Mouse (Mus musculus) layer of hippocampus, adult 9-11 months (tissue): ENCODE measurements around the gene Ninj1.

Experiments used
- DNase-seq: peaks from one replicate; pipeline ENCODE4 v3.0.0; 2022

Gene Ninj1

DNA sequence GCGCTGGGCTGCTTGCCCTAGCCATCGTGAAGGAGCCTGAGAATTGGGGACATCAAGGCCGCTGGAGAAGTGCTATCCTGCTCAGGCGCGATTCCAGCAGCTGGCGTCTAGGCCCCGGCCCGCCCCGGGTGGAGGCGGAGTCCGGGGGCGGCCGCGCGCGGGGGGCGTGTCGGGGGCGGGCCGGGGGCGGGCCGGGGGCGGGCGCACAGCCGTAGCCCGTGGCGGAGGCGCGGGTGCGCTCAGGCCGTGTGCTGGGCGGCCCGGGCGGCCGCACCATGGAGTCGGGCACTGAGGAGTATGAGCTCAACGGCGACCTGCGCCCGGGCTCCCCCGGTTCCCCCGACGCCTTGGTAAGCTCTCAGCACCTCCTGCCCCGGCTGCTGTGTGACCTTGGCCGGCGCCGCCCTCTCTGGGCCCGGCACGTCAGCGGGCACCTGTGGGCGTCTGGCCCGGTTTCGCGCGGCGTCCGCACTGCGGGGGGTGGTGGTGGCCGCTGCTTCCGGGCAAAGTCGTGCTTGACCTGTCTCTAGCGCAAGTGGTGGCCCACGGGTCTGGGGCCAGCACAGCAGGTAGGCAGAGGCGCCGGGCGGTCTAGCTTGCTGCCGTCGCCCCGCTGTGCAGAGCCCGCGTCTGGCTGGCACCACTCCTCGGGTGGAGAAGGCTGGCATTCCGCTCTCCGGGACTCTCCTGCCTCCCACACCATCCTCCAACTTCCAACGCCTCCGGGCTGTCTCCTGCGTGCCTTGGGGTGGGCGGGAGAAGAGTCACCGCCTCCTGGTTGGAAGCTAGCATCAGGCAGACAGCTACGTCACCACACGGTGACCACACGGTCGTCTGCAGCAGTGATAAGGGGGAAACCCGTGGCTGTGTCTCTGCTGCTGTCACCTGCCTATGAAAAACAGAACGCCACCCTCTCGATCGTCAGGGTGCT, at the start of gene Ninj1:
Gene Ninj1 (plus strand): TSS at position 198 of the 931 bp plus-strand sequence.
- DNase-seq: peak; percentile 84

DNA sequence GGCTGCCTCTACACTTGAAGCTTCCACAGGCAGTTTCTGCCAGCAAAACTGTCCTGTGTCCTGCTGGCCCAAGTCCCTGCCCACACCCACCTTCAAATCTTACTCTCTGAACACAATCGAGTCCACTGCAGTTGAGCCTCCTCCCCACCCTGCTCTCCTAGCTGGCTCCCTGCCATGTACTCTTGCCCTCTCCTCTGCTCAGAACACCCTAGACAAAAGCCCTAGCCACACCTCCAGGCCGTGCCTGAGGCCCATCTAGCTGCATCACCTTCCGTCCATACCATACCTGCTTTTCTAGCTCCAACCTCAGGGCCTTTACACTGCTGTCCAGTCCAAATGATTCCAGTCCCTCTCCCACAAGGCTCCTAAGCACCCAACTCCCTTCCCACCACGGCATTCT, 46.7 kb upstream of the Ninj1 start:
- no peak for DNase-seq

DNA sequence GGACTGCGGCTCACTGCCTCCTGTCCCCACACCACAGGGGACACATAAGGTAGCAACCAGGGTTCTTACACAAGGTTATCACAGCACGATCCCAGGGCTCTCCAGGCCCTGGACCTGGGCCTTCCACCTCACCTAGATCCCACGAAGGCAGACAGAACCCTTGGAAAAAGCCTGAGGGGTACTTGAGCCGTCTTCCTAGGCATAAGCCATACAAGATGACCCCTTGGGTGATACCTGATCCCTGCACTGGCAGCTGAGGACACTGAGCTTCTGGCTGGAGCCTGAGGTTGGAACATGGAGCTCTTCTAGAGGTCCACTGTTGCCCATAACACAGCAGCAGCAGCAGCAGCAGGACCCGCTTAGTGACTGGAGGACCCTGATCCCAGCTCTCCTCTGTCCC, 44.9 kb upstream of the Ninj1 start:
- no peak for DNase-seq

DNA sequence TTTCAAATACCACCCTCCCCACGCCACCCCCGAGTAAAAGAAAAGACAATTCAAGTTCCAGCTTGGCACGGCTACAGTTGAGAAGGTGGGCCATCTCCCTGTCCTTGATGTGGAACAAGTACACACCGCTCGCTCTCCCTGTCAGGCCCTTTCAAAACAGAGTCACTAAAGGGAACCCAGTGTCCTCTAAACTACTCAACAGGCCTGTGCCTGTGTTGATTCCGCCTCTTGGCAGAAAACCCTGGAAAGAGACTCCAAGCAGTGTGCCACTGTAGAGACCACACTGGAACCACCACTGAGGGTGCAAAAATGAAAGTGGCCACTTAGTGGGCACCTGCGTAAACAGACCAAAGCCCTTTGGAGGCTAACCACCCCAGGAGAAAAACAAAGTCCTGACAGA, 44.0 kb upstream of the Ninj1 start:
- no peak for DNase-seq

DNA sequence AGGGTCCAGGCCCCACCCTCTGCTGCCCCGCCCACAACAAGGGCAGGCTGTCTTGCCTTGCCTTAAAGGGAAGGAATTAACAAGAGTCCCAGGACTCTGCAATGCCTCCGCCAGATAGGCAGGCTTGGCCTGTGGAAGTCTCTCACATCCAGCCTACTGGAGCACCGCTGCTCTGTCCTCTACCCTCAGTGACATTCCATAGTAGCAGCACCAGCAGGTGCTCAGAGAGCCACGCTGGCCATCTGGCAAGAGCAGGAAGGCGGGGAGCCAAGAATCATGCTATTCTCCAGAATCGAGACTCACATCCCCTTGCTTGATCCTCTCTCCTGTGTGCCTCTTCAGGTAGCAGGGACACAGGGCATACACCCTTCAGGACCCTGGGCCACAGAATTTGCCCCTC, 42.8 kb upstream of the Ninj1 start:
- no peak for DNase-seq

DNA sequence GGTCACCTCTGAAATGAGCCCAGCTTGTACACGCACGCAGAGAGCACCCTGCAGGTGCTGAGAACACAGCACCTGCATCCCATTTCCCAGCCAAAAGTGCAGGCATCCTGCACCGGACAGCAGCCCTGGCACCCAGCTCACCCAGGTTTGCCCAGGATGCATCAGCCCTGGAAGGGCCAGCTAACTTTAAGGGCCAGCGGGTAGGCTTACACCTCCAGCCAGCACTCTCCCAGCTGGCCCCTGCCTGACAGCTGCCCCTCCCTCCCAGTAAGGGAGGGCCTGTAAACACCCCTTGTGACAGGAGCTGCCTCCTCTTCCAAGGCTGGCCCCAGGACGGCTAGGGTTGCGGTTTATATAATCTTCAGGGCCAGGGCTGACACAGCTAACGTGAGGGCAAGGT, 41.9 kb upstream of the Ninj1 start:
- DNase-seq: no peak

DNA sequence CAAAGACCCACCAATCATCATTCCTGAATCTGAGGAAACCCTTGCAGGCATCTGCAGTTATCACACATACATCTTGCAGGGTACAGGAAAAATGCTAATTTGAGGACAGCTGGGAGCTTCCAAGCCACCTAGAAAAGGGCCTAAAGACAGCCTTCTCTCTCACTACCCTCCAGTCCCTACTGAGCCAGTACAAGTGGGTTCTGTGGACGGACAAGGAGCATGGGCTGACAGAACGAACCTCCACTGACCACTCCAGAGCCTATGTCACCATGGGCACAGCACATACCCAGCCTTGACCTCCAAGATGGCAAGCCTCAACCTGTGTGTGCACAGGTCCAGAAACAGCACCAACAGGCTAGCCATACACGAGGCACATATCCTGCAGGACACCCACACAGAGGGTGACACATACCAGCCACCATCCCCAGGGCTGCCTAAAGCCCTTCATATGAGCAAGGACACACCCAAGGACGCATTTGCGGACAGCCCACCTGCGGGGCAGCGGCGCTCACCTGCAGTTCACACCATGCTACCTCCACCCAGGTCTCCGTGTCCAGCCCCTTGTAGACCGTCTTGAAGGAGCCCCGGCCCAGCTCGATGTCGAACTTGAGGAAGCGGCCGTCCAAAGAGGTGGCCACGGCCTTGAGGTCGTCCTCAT, 41.1 kb upstream of the Ninj1 start:
- DNase-seq: no peak

DNA sequence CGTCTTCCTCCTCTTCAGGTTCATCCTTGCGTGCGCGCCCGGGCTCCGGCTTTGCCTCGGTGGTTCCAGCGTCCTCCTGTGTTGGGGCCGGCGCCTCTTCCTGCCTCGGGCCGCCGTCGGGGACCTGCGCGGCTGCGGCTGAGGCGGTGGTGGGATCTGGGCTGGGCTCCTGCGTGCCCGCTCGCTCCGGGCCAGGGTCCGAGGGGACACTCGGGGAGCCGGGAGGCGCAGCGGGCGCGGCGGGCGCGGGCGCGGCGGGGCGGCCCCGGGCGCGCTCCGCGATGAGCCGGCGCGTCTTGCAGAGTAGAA, 40.6 kb upstream of the Ninj1 start:
- DNase-seq: no peak

DNA sequence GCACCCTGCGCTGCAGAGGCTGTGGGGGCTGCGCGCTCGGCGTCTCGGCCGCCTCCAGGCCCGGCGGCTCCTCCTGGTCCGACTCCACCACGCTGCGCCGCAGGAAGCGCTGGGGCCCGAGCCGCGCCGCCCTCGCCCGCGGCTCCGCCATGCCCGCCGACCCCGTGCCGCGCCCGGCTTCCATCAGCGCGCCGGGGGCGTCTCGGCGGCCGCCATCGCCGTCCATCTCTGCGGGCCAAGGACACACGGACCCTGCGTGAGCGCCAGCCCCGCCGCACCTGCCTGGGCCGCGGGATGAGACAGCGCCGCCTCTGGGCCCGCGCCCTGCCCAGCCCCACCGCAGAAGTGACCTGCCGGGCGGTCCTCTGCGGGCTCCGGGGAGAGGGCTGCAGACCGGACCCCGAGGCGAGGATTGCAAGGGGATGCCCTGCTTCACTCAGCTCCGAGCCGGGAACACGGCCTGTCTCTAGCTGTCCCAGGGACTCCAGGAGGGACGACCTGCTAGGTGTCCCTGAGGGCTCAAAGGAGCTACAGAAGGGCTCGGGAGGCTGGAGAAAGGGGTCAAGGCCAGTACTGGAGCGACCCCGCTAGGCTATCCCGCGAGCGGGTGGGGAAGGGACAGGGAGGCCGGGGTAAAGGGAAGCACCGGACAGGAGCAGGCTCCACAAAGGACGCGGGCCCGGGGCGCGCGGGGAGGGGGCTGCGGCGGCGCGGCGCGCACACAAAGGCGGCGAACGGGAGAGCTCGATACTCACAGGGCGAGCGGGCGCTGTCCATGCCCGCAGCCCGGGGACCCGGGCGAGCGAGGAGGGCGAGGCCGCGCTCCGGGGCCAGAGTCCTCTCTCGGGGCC, 40.1 kb upstream of the Ninj1 start:
- DNase-seq: peak; percentile 24

DNA sequence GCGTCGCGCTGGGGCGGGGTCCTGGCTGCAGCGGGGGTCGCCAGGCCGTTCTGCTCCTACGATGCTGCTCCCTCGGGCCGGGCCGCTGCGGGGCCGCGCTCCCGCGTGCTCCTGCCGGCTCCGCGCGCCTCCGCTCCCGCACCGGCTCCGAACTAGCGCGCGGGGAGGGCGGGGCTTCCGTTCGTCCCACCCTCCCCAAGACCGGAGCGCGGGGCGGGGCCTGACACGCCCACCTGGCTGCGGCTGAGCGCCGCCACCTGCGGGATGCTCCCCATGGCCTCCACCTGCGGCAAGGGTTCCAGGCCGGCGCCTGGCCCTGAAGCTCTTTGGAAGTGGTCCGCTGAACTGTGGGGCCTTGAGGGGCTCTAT, 39.4 kb upstream of the Ninj1 start, which contains the start of gene Wnk2:
Gene Wnk2 (minus strand): TSS at position 157 of the 369 bp plus-strand sequence.
- DNase-seq: peak; percentile 78

DNA sequence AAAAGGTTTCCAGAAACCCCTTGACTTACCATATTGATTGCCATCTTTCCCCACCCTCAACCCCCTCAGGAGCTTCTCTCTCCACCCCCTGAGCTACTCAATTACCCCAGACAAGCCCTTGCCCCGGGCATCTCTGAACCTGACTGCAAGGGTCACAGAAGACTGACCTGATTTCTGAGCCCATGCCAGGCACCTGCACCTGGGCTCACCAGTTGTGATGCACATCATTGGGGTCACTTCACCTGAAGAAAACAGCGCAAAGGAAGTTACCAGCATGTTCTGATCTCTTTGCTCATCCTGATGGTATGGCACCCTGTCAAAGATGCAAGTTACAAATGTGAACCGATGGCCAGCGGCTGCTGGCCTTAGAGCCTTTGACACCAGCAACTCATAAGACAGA, 38.6 kb upstream of the Ninj1 start:
- DNase-seq: no peak

DNA sequence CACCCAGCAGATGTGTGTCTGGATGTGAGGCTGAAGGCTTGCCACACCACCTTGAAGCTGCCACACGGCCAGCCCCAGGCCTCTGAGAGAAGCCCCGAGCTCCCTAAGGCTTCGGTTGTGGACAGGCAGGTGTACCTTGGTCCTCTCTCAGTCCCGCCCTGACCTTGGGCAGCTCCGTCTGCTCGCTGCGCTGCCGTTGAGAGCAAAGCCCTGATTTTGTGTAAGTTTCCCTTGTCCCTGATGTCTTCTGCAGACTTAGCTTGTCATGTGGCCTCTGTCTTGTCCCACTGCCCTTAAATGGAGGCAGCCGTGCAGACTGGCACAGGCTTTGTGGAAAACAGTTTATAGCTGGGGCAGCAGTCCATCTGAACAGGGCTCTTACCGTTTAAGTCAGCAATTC, 33.3 kb upstream of the Ninj1 start:
- DNase-seq: no peak

DNA sequence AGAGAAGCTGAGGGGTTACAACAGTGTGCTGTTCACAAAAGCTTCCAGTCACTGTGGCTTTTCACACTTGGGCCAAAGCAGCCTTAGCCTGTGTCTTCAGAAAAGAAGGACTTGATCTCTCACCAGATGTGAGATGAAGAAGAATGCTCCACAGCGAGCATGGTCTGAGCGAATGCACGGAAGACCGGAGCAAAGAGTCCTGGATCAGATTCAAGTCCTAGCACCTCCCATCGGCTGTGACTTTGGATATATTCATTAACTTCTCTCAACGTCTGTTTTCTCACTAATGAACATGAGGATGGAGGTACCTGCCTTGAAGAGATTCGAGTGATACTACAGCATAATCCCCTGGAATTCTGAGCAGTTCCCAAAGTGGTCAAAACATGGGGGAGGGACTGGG, 32.7 kb upstream of the Ninj1 start:
- DNase-seq: no peak

DNA sequence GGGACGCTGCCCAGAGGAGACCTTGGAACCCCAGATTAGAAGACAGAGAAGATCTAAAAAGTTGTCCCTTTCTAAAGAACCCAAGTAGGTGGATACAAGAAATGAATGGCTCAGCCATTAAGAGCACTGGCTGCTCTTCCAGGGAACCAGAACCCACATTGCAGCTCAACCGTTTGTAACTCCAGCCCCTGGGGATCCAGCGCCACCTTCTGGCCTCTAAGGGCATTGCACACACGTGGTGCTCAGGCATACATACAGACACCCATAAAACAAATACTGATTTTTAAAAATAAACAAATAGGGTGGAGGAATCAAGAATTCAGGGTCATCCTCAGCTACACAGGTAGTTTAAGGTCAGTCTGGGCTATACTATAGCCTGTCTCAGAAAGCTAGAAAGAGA, 30.6 kb upstream of the Ninj1 start:
- no peak for DNase-seq

DNA sequence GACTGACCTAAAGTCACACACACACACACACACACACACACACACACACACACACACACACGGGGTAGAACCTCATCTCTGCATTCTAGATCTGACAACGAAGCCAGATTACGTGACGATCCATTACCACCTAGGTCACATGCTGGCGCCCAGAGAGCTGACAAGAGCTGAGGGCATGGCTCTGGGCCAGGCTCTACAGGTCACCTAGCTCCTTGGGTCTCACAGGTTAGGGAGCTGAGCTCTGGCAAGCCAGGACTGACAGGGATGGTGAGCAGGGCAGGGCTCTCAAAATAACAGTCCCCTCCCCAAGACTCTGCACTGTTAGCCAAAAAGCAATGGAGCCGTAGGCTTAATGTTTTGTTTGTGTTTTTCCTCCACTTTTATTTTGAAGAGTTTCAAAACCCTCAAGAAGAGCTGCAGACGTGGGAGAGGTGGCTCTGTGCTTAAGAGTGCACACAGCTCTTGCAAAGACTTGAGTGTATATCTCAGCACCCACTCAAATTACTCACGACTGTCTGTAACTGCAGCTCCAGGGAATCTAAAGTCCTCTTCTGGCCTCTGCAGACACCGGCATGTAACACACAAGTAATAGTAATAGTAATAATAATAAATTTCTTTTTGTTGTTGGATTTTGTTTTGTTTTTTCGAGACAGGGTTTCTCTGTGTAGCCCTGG, 29.1 kb upstream of the Ninj1 start:
- DNase-seq: no peak

DNA sequence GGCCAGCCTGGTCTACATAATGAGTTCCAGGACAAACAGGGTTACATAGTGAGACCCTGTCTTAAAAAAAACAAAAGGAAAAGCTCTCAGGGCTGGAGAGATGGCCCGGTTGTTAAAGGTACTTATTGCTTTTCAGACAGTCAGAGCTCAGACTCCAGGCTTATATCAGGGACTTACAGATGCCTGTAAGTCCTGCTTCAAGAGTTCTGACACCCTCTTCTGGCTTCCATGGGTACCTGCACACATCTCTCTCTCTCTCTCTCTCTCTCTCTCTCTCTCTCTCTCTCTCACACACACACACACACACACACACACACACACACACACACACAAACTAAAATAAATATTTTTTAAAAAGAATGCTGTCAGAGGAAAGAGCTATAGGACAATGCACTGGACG, 26.0 kb upstream of the Ninj1 start:
- no peak for DNase-seq

DNA sequence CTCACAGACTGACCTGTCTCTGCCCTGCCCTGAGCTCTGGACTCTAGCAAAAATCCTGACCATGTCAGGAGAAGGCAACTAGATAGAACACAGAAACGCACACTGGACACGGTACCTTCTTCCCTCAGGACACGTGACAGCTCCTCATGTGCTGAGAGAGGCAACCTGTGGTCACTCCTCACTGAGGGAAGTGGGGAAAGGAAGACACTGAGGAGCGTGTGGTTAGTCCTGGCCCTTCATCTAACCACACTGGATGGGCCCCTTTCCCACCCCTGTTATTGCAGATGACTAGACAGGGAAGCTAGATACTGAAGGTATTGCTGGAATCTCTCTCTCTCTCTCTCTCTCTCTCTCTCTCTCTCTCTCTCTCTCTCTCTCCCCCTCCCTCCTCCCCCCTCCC, 24.6 kb upstream of the Ninj1 start:
- DNase-seq: no peak

DNA sequence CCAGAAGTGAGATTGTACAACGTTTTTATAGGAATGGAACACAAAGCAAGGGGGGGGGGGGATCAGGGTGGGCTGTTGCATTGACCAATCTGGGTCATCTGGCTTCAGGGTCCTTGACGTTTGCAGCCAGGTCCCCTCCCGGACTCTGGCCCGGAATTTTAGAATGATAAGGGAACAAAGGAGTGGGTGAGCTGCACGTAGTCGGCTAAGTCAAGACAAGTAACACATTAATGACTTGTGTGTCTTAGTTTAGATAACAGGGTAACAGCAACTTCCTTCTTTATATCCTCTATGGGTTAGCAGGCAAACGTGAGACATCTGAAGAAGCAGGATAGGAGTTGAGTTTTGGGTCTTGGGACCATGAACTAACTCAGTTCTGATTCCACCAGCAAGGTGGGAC, 23.6 kb upstream of the Ninj1 start:
- DNase-seq: no peak

DNA sequence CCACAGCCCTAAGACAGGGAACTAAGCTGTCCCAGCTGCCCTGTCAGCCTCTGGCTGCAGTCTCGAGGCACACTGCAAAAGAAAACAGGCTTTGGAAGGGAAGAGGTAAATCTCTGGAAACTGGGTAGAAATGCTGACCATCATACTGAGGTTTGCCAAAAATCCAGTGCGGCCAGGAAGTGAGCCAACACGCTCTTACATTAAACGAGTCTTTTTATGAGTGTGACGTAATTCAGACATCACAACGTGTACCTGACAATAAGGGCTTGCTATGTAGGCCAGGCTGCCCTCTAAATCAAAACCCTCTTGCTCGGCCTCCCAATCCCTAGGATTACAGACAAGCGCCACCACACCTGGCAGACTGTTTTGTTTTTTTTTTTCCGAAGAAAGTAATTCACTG, 20.2 kb upstream of the Ninj1 start:
- DNase-seq: no peak

DNA sequence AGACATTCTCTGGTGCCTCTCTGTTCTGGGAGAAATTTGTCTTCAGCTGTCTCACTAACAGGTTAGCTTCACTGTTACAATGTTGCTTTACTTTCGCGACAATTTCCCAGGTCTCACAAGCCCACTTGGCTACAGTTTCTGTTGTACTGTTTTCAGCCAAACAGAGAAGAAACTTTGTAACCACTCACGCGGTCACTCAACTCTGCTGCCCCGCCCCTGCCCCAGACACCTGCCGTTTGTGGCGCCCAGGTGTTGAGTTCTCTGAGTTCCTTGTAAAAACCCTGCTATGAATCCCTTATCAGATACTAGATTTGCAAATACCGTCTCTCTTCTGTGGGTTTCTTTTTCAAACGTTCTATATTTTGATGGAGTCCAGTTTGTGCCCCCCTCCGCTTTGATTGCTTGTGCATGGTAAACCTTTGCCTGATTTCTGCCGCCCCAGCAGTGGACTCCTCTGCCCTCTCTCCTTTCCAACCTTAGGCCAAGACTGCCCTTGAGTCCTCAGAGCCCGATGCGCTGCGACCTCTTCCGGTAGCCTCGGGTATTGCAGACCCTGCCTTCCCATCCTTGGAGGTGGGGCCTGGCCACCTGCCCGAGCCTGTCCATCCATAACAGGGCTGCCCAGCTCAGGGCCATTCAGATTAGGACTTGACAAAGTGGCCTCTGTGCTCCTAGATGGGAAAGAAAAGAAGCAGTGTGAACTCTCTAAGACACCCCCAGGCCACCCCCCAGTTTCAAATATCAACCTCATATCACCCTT, 17.7 kb upstream of the Ninj1 start:
- DNase-seq: peak; percentile 81

DNA sequence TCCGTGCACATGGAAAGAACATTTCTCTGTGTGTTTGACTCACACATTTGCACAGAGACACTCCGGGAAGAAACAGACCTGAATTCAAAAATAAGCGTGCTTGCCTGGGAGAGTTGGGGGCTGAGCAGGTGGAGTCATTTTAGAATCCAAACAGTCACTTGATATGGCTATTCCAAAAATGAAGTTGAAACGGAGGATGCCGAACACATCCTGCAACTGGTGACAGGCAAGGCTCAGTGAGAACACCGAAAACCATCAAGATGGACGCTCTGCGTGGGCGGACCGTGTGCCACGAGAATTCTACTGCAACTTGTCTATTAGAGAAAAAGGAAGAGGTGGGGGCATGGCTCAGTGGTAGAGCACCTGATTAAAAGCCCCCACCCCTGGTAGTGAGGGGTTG, 16.7 kb upstream of the Ninj1 start:
- DNase-seq: no peak

DNA sequence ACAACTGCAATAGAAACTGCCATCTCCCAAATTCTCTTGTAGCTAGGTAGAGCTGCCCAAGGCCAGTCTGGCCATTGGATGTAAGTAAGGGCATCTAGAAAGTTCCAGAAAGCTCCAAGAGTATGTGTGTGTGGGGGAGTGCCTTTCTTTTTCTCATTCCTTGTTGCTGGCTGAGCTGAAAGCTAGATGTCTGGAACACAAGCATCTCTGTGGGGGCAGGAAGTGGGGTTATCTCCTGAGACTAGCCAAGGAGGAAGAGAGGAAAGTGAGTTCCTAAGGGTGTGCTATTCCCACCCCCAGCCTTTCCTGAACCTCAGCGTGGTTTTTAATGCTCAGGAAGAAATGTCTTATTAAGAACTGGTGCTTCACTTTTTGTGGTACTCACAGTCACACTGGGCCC, 15.6 kb upstream of the Ninj1 start:
- no peak for DNase-seq
